Mouse (Mus musculus): ENCODE measurements at regions not wholly inside any gene's neighbourhood (a gene's known extent, or its start where the extent isn't known, plus 50 kb on each side); places are given as distances from the start of the nearest gene placed in this dataset.

DNA sequence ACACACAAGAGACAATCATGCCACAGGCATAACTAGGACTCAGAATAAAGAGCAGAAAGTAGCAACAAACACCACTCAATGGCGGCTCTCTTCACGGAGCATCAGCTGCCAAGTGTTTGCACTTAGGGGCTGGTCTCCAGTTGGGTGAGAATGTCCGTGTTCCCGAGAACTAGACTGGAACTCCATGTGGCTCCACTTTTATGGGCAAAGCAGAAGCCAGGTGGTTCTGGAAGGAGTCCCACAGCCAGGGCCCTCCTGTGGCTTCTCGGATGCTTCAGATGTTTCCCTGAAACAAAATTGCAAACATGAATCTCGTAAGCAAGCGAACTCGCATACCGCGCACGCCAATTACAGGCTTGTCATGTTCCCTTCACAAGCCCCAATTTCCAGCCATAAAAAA, 113.7 kb upstream of the Mgmt start:
- no peak overlapping the region for H3K4me3 ChIP-seq (replicated peaks)
- H3K9ac ChIP-seq, result no peak overlapping the region
- H3K36me3 ChIP-seq (replicated peaks), result no peaks in the 10 kb centered on the region
- H3K27ac ChIP-seq (replicated peaks), result no peak overlapping the region
- no peaks in the 10 kb centered on the region for H3K9me3 ChIP-seq (replicated peaks)
- H3K4me1 ChIP-seq (replicated peaks), result no peaks in the 10 kb centered on the region
- H3K4me2 ChIP-seq, result no peak overlapping the region
- H3K27me3 ChIP-seq, result no peaks in the 10 kb centered on the region
- ATAC-seq (ENCODE audit: insufficient read depth), result no peak
- 79% methylated on average over 11 of the region's 11 CpGs for WGBS (ENCODE audit: insufficient replicate concordance)

DNA sequence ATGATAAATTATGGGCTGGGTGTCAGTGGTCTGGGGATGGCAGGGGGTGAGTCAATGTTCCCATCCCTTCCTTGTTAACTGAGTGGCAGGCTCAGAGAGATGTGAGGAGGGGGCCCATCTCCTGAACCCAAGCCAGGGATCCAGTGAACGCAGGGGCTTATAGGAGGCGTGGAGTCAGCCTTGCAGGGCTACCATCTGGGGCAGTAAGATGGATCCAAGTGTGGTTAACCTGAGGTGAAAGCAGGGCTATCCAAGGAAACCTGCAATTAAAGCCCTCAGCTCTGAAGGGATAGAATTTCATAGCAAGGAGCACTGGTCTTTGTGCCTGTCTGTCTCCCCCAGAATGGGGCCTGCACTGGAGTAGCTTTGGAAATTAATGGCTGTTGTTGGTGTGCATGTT, 103.3 kb upstream of the Mgmt start:
- H3K4me3 ChIP-seq (replicated peaks), result no peak overlapping the region
- no peak for ATAC-seq (ENCODE audit: insufficient read depth)
- WGBS (ENCODE audit: insufficient replicate concordance), result 63% methylated on average over 2 of the region's 2 CpGs

DNA sequence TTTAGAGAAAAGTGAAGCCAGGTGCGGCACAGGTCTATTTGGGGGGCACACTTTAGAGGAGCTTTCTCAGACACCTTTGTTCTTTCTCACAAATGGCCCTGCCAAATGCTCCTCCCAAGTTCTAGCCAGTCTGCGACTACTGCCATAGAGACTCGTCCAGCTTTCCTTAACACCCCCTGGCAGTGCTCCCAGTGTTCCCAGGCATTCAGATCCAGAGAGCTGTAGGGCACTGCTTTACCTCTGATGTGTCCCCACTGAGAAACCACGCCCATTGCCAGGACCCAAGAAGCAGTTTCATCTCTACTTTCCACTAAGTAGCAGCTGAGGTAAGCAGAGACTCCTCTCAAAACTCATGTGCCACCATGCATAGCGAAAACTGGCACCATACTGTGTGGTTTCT, 102.3 kb upstream of the Mgmt start:
- no peak for ATAC-seq (ENCODE audit: insufficient read depth)
- Histone ChIP-seq H3K36me3 (replicated peaks) (no peaks in the 10 kb centered on the region), H3K27me3 (no peaks in the 10 kb centered on the region), H3K4me3 (replicated peaks) (no peak overlapping the region), H3K4me2 (no peak overlapping the region), H3K9ac (no peak overlapping the region), H3K4me1 (replicated peaks) (no peaks in the 10 kb centered on the region), H3K9me3 (replicated peaks) (no peaks in the 10 kb centered on the region), H3K27ac (replicated peaks) (no peak overlapping the region)
- WGBS (ENCODE audit: insufficient replicate concordance), result 46% methylated on average over 5 of the region's 5 CpGs

More for the DNA sequence above, 103.3 kb upstream of the Mgmt start:
- no peak overlapping the region for H3K27ac ChIP-seq (replicated peaks)
- H3K36me3 ChIP-seq (replicated peaks), result no peaks in the 10 kb centered on the region
- H3K9ac ChIP-seq, result no peak overlapping the region
- H3K4me2 ChIP-seq, result no peak overlapping the region
- no peaks in the 10 kb centered on the region for H3K9me3 ChIP-seq (replicated peaks)
- no peaks in the 10 kb centered on the region for H3K4me1 ChIP-seq (replicated peaks)
- no peaks in the 10 kb centered on the region for H3K27me3 ChIP-seq

DNA sequence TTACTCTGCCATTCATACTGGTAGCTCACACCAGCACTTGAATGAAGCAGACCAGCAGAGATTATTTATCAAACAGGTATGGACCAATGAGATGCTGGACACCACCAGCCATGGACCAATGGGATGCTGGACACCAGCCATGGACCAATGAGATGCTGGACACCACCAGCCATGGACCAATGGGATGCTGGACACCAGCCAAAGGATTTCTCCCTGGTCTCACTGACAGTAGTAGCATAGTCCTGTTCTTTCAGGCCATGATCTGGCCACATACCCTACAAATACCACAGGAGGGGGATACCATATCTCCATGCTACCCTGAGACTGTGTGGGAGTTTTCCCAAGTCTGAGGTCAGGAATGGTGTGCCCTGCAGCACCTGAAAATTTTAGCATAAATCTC, 98.0 kb upstream of the Mgmt start:
- Histone ChIP-seq H3K36me3 (replicated peaks) (no peaks in the 10 kb centered on the region), H3K4me3 (replicated peaks) (no peak overlapping the region), H3K9ac (no peak overlapping the region), H3K27ac (replicated peaks) (no peak overlapping the region), H3K4me1 (replicated peaks) (no peaks in the 10 kb centered on the region), H3K27me3 (no peaks in the 10 kb centered on the region), H3K9me3 (replicated peaks) (no peaks in the 10 kb centered on the region), H3K4me2 (no peak overlapping the region)
- no peak for ATAC-seq (ENCODE audit: insufficient read depth)

DNA sequence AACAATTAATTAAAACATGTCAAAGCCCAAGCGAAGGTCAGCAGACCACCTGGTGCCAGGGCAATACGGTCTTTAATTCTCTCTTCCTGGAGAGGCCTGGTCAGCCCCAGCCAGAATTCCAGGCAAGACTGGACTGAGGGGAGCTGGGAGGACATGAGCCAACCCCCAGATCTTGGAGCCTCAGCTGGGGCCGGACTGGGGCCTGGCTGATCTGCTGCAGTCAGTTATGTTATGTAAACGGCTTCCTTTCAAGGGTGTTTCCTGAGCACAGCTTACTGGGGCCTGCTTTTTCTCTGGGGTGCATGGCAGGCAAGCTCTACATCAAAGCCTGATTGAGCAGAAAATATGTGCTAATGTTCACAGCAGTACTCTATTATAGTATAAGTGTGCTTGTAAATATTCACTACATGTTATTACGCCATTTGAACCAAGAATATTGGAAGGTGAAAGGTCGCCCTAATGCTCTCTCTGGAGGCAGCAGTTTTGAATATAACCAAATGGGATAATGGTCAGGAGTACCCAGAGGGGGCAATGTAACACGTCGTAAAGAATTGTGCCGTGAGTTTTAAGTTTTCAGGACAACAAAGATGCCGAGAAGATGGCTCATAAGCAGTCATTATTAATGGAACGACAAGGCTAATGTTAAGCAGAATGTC, 96.5 kb upstream of the Mgmt start:
- no peaks in the 10 kb centered on the region for H3K27me3 ChIP-seq
- no peak overlapping the region for H3K9ac ChIP-seq
- H3K4me2 ChIP-seq, result no peak overlapping the region
- no peaks in the 10 kb centered on the region for H3K4me1 ChIP-seq (replicated peaks)
- no peak for ATAC-seq (ENCODE audit: insufficient read depth)
- no peak overlapping the region for H3K4me3 ChIP-seq (replicated peaks)
- 48% methylated on average over 11 of the region's 11 CpGs for WGBS (ENCODE audit: insufficient replicate concordance)
- no peaks in the 10 kb centered on the region for H3K9me3 ChIP-seq (replicated peaks)
- H3K27ac ChIP-seq (replicated peaks), result no peak overlapping the region
- no peaks in the 10 kb centered on the region for H3K36me3 ChIP-seq (replicated peaks)

DNA sequence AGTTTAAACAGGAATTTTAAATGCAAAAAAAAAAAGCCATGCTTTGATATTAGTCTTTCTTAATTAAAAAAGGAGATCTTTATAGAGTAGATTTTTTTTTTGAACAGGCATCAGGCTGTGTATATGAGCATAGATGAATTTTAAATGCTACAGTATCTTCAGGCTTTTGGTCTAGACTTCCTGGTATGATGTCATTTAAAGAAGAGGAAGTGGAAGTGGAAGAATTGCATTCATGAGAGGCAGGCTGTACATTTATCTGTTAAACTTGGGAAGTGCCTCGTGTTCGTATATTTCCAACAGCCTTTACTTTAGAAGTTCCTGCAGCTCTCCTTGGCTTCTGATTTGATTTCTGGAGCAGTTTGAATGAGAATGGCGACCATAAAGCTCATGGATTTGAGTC, 95.8 kb upstream of the Mgmt start:
- no peak for ATAC-seq (ENCODE audit: insufficient read depth)
- Histone ChIP-seq H3K9ac (no peak overlapping the region), H3K4me1 (replicated peaks) (no peaks in the 10 kb centered on the region), H3K9me3 (replicated peaks) (no peaks in the 10 kb centered on the region), H3K36me3 (replicated peaks) (no peaks in the 10 kb centered on the region), H3K27me3 (no peaks in the 10 kb centered on the region), H3K27ac (replicated peaks) (no peak overlapping the region), H3K4me2 (no peak overlapping the region), H3K4me3 (replicated peaks) (no peak overlapping the region)
- WGBS (ENCODE audit: insufficient replicate concordance), result 45% methylated on average over 3 of the region's 3 CpGs

DNA sequence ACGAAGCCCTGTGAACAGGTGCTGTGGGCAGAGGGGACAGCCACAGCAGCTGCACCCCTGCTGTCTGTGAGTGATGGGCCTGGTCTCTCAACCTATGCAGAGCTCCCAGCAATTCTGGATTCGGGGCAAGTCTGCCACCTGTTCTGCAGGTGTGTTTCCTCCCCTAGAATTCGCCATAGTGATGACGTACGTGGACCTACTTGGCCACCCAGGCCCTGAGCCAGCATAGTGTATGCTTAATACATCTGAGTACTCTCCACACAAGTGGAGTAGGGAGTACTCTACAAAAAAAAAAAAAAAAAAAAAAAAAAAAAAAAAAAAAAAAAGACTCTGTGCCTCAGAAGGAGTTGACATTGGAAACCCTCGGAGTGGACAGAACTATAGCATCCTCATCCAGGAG, 87.3 kb upstream of the Mgmt start:
- WGBS (ENCODE audit: insufficient replicate concordance), result 76% methylated on average over 6 of the region's 6 CpGs
- no peak for ATAC-seq (ENCODE audit: insufficient read depth)
- H3K27me3 ChIP-seq, result no peaks in the 10 kb centered on the region
- no peaks in the 10 kb centered on the region for H3K4me1 ChIP-seq (replicated peaks)
- H3K36me3 ChIP-seq (replicated peaks), result no peaks in the 10 kb centered on the region
- no peaks in the 10 kb centered on the region for H3K9me3 ChIP-seq (replicated peaks)
- H3K4me3 ChIP-seq (replicated peaks), result no peak overlapping the region
- H3K9ac ChIP-seq, result no peak overlapping the region
- no peak overlapping the region for H3K4me2 ChIP-seq
- H3K27ac ChIP-seq (replicated peaks), result no peak overlapping the region

DNA sequence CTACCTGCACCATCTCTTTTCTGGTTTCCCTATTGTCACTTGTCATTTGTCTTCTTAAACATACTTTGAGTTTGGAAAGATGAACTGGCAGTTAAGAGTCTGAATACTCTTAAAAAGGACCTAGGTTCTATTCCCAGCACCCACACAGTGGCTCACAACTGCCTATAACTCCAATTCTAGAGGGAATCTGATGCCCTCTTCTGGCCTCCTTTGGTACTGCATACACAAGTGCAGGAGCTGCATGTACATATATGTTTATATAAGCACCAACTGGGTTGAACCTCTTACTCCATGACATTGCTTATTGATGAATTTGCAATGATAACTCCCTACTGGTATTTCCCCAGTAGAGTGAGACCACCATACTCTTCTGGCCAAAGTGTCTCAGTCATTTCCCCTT, 86.4 kb upstream of the Mgmt start:
- no peaks in the 10 kb centered on the region for H3K4me1 ChIP-seq (replicated peaks)
- no peak overlapping the region for H3K4me3 ChIP-seq (replicated peaks)
- H3K36me3 ChIP-seq (replicated peaks), result no peaks in the 10 kb centered on the region
- H3K27ac ChIP-seq (replicated peaks), result no peak overlapping the region
- ATAC-seq (ENCODE audit: insufficient read depth), result no peak
- no peaks in the 10 kb centered on the region for H3K9me3 ChIP-seq (replicated peaks)
- no peaks in the 10 kb centered on the region for H3K27me3 ChIP-seq
- no peak overlapping the region for H3K9ac ChIP-seq
- H3K4me2 ChIP-seq, result no peak overlapping the region

DNA sequence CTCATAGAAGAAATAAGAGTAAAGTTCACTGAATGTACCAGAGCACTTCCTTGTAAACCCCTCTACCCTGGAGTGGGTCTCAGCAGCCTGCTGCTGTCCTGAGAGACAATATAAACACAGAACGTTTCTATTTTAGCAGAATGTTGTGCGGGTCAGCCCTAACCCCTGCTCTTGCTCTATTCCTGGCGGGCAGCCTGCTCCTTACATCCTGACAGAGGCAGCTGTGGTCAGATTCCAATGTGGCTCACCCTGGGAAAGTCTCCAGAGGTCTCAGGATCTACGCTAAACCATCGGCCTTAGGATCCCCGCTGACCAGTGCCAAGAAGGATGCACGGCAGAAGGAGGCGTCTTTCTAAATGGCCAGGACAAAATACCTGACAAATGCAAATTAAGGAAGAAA, 84.8 kb upstream of the Mgmt start:
- Histone ChIP-seq H3K4me3 (replicated peaks) (no peak overlapping the region), H3K4me2 (no peak overlapping the region), H3K27ac (replicated peaks) (no peak overlapping the region), H3K36me3 (replicated peaks) (no peaks in the 10 kb centered on the region), H3K9me3 (replicated peaks) (no peaks in the 10 kb centered on the region), H3K9ac (no peak overlapping the region), H3K27me3 (no peaks in the 10 kb centered on the region), H3K4me1 (replicated peaks) (no peaks in the 10 kb centered on the region)
- ATAC-seq (ENCODE audit: insufficient read depth), result no peak
- 57% methylated on average over 8 of the region's 8 CpGs for WGBS (ENCODE audit: insufficient replicate concordance)

DNA sequence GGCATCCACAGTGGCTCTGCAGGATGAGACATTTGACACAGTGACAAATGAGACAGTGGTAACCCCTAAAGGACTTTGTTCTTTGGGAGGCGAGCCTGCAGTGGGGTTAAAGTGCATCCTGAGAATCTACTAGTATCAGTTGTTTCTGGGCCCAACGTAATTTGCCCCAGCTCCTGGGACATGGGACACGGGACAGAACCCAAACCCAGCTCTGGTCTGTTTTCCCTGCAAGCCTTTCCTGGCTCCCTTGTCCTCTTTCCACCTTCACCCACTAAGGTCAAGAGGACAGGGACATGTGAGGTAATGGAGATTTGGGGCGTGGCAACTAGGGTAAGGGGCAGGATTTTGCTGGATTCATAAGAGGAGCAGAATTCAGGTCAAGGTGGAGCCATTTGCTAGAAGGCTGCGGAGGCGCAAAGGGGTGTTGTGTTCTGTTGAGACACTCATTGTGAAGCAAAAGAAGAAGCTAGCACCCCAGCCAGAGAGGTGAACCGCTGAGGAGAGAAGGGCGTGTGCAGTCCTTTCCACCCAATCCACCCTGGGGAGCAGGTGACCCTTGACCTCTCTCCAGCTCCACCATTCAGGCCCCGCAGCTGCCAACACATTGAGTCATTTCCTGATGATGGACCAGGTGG, 80.6 kb upstream of the Mgmt start:
- no peaks in the 10 kb centered on the region for H3K9me3 ChIP-seq (replicated peaks)
- WGBS (ENCODE audit: insufficient replicate concordance), result 55% methylated on average over 9 of the region's 9 CpGs
- no peak overlapping the region for H3K9ac ChIP-seq
- H3K27ac ChIP-seq (replicated peaks), result no peak overlapping the region
- no peaks in the 10 kb centered on the region for H3K36me3 ChIP-seq (replicated peaks)
- H3K27me3 ChIP-seq, result no peaks in the 10 kb centered on the region
- H3K4me2 ChIP-seq, result no peak overlapping the region
- no peak overlapping the region for H3K4me3 ChIP-seq (replicated peaks)
- H3K4me1 ChIP-seq (replicated peaks), result no peaks in the 10 kb centered on the region
- ATAC-seq (ENCODE audit: insufficient read depth), result no peak

DNA sequence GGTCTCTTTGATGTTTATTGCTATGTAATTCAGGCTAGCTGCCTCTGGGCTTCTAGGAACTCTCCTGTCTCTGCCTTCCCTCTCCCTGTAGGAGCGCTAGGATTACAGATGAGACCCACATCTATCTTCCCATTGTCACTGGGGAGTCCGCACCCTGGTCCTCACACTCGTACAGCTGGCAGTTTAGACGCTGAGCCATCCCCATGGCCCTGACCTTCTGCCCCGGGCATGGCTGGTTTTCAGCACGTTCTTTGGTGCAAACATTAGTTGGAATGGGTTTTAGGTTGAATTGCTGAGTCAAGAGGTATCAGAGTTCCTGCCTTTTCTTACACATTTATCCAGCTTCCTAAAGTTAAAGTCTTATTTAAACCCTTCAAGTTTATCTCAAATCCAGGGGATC, 79.7 kb upstream of the Mgmt start:
- WGBS (ENCODE audit: insufficient replicate concordance), result 62% methylated on average over 6 of the region's 6 CpGs

DNA sequence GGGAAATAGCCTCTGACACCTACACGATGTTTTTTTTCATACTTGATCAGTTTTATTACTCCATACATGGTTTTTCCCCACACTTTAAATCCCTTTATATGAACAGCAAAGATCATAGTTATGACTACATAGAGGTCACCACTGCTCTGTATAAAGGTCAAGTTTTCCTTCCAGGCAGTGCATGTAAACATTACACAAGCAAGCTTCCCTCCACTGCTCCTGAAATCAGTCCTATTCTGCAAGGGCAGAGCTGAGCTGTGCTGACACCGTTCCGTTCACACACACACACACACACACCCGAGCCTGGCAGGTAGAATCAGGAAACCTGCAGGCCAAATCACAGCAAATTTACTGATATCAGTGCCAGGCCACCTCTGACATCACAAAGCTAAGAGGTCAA, 74.1 kb upstream of the Mgmt start:
- 53% methylated on average over 4 of the region's 4 CpGs for WGBS (ENCODE audit: insufficient replicate concordance)
- Histone ChIP-seq H3K4me1 (replicated peaks) (no peaks in the 10 kb centered on the region), H3K27ac (replicated peaks) (no peak overlapping the region), H3K27me3 (no peaks in the 10 kb centered on the region), H3K36me3 (replicated peaks) (no peaks in the 10 kb centered on the region), H3K4me2 (no peak overlapping the region), H3K9me3 (replicated peaks) (no peaks in the 10 kb centered on the region), H3K4me3 (replicated peaks) (no peak overlapping the region), H3K9ac (no peak overlapping the region)
- no peak for ATAC-seq (ENCODE audit: insufficient read depth)

More for the DNA sequence above, 79.7 kb upstream of the Mgmt start:
- Histone ChIP-seq H3K27me3 (no peaks in the 10 kb centered on the region), H3K9me3 (replicated peaks) (no peaks in the 10 kb centered on the region), H3K9ac (no peak overlapping the region), H3K4me3 (replicated peaks) (no peak overlapping the region), H3K4me1 (replicated peaks) (no peaks in the 10 kb centered on the region), H3K4me2 (no peak overlapping the region), H3K36me3 (replicated peaks) (no peaks in the 10 kb centered on the region), H3K27ac (replicated peaks) (no peak overlapping the region)
- no peak for ATAC-seq (ENCODE audit: insufficient read depth)

Measured in liver, embryonic 15.5 days (tissue).